ENCODE assay signal across 9 mouse cellular contexts in the genomic region with DNA sequence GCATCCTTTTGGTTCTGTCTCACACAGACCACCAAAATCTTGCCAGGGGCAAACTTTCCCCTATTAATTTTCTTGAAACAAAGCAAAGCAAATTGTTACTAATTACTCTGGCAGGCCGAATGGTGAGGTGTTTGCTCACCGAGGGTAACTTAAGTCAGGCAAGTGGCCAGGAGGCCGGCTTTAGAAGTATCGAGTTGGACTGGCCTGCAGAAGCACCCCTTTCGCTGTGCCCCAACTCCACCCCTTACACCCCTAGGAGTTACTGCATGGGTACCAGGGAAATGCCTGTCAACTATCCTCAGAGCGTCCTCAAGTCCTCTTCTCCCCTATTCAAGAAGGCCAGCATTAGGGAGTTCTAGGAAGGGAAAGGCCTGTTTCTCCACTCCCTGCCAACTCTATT. TPM values are rescaled to one million over a fixed set of nuclear protein-coding genes. Genes with fewer than 3 reads are reported as not detected.
A peak's percentile ranks its signal among the peaks of the same experiment; 100 is the strongest.
DNase-seq lines count a peak whose midpoint lies in the region; ATAC-seq and TF ChIP-seq lines count a peak whose summit lies in the region.
"Had no signal": no experiment of that assay in that cellular context is flagged by ENCODE, and none has a peak within 500 bp of the region (broad histone marks: within the 10 kb centered on the region; RNA-seq: fewer than 3 reads in every experiment).

No protein-coding gene starts in this region.

- H3K9me3 ChIP-seq in heart, embryonic 12.5 days (replicated peaks), result no peaks in the 10 kb centered on the region
- H3K9me3 ChIP-seq in midbrain, embryonic 14.5 days (ENCODE audit: control insufficient read depth, low read length), result no peaks in the 10 kb centered on the region
- no peaks in the 10 kb centered on the region for H3K9me3 ChIP-seq in midbrain, embryonic 10.5 days (replicated peaks)
- H3K9me3 ChIP-seq in hindbrain, embryonic 15.5 days, result no peaks in the 10 kb centered on the region
- H3K9me3 ChIP-seq in liver, postnatal 0 days (ENCODE audit: low read length), result no peaks in the 10 kb centered on the region

- DNase-seq in heart, adult 8-10 months (ENCODE audit: low spot score), result no peak
- DNase-seq in midbrain, embryonic 14.5 days, result no peak
- no peak for DNase-seq in midbrain, embryonic 10.5 days (ENCODE audit: low spot score)
- DNase-seq in liver, postnatal 0 days, result peak; percentile 11
- no peak for DNase-seq in adipocyte (ENCODE audit: low spot score)
- DNase-seq: cerebellum, postnatal 14 days; lung, postnatal 4 days had no signal

- TF ChIP-seq EP300 in liver, postnatal 0 days (IDR thresholded peaks at IDR 0.05; ENCODE audit: low read depth), result no peak

- H3K27me3 ChIP-seq in heart, embryonic 12.5 days (replicated peaks), result peaks cover 12% of the 10 kb centered on the region; the same call in 1 of the 2 replicates
- H3K27me3 ChIP-seq in midbrain, embryonic 14.5 days (ENCODE audit: control insufficient read depth, insufficient read depth, low read length), result peaks cover 6% of the 10 kb centered on the region; the same call in 1 of the 2 replicates
- peaks cover 60% of the 10 kb centered on the region for H3K27me3 ChIP-seq in midbrain, embryonic 10.5 days (ENCODE audit: low read depth, poor library complexity, severe bottlenecking)
- peaks cover 15% of the 10 kb centered on the region; the same call in 1 of the 2 replicates for H3K27me3 ChIP-seq in hindbrain, embryonic 15.5 days
- H3K27me3 ChIP-seq in liver, postnatal 0 days (ENCODE audit: insufficient read depth, low read length), result peaks cover 31% of the 10 kb centered on the region

- WGBS in heart, embryonic 12.5 days, result 51% methylated on average over 6 of the region's 6 CpGs
- 58% methylated on average over 6 of the region's 6 CpGs for WGBS in midbrain, embryonic 14.5 days
- WGBS in midbrain, embryonic 10.5 days, result 53% methylated on average over 6 of the region's 6 CpGs
- WGBS in hindbrain, embryonic 15.5 days, result 55% methylated on average over 6 of the region's 6 CpGs
- WGBS in liver, postnatal 0 days (ENCODE audit: insufficient replicate concordance), result 64% methylated on average over 6 of the region's 6 CpGs

- no peak overlapping the region for H3K4me3 ChIP-seq in heart, embryonic 12.5 days
- H3K4me3 ChIP-seq in midbrain, embryonic 14.5 days (replicated peaks; ENCODE audit: low read depth, low read length), result no peak overlapping the region; the same call in 1 of the 2 replicates
- H3K4me3 ChIP-seq in midbrain, embryonic 10.5 days, result no peak overlapping the region
- no peak overlapping the region for H3K4me3 ChIP-seq in hindbrain, embryonic 15.5 days
- H3K4me3 ChIP-seq in liver, postnatal 0 days (ENCODE audit: low read depth, low read length), result no peak overlapping the region

- TF ChIP-seq CTCF in liver, postnatal 0 days (IDR thresholded peaks at IDR 0.05; ENCODE audit: low read depth), result no peak

- peak overlapping the region; percentile 100; the same call in 1 of the 2 replicates for H3K4me2 ChIP-seq in heart, embryonic 12.5 days
- H3K4me2 ChIP-seq in midbrain, embryonic 14.5 days (ENCODE audit: low read length), result 0 out of 2 replicates have a peak overlapping the region, but pooled peaks have one; percentile 99
- H3K4me2 ChIP-seq in hindbrain, embryonic 15.5 days, result peak overlapping the region; percentile 99; the same call in 1 of the 2 replicates
- H3K4me2 ChIP-seq in liver, postnatal 0 days (ENCODE audit: low read depth, low read length), result peak overlapping the region; percentile 95; the same call in 1 of the 2 replicates

- no peak overlapping the region for H3K27ac ChIP-seq in heart, embryonic 12.5 days (ENCODE audit: poor library complexity, severe bottlenecking)
- no peak overlapping the region for H3K27ac ChIP-seq in midbrain, embryonic 14.5 days (replicated peaks; ENCODE audit: low read depth, low read length)
- H3K27ac ChIP-seq in midbrain, embryonic 10.5 days (replicated peaks), result no peak overlapping the region
- peak overlapping the region; percentile 36; the same call in 1 of the 2 replicates for H3K27ac ChIP-seq in hindbrain, embryonic 15.5 days (replicated peaks)
- no peak overlapping the region for H3K27ac ChIP-seq in liver, postnatal 0 days (ENCODE audit: low read depth)

- ATAC-seq in heart, embryonic 12.5 days (ENCODE audit: insufficient number of reproducible peaks, low FRiP score), result no peak
- no peak for ATAC-seq in midbrain, embryonic 14.5 days (ENCODE audit: low FRiP score, low TSS enrichment)
- no peak for ATAC-seq in hindbrain, embryonic 15.5 days (ENCODE audit: low FRiP score, low read depth)
- no peak for ATAC-seq in liver, postnatal 0 days

- H3K9ac ChIP-seq in heart, embryonic 12.5 days, result no peak overlapping the region
- H3K9ac ChIP-seq in midbrain, embryonic 14.5 days (replicated peaks; ENCODE audit: low read length), result no peak overlapping the region
- H3K9ac ChIP-seq in hindbrain, embryonic 15.5 days, result no peak overlapping the region
- H3K9ac ChIP-seq in liver, postnatal 0 days (replicated peaks), result no peak overlapping the region

- H3K36me3 ChIP-seq in heart, embryonic 12.5 days, result no peaks in the 10 kb centered on the region
- H3K36me3 ChIP-seq in midbrain, embryonic 14.5 days (ENCODE audit: control insufficient read depth, insufficient read depth, low read length), result no peaks in the 10 kb centered on the region
- H3K36me3 ChIP-seq in midbrain, embryonic 10.5 days, result no peaks in the 10 kb centered on the region
- no peaks in the 10 kb centered on the region for H3K36me3 ChIP-seq in hindbrain, embryonic 15.5 days
- H3K36me3 ChIP-seq in liver, postnatal 0 days (replicated peaks; ENCODE audit: insufficient read depth, low read length), result no peaks in the 10 kb centered on the region

- peaks cover 67% of the 10 kb centered on the region for H3K4me1 ChIP-seq in heart, embryonic 12.5 days (replicated peaks)
- H3K4me1 ChIP-seq in midbrain, embryonic 14.5 days (ENCODE audit: control insufficient read depth, insufficient read depth, low read length), result 0 out of 2 replicates have a peak, but pooled peaks cover 11% of the 10 kb centered on the region
- H3K4me1 ChIP-seq in midbrain, embryonic 10.5 days, result peaks cover 59% of the 10 kb centered on the region
- peaks cover 22% of the 10 kb centered on the region for H3K4me1 ChIP-seq in hindbrain, embryonic 15.5 days (replicated peaks)
- peaks cover 38% of the 10 kb centered on the region for H3K4me1 ChIP-seq in liver, postnatal 0 days (ENCODE audit: insufficient read depth)

RNA-seq across cellular contexts. Expression of a gene that starts 0.8 kb away (rescaled TPM):
- 2.2 and 3.2 TPM in 2 replicates for polyA plus RNA-seq in heart, embryonic 12.5 days (2016; fragmentation: Nextera tagmentation; extraction: Ambion mirVana)
- total RNA-seq in heart, adult 8-10 months (2022), result 10 to 100 TPM; 13.8 to 20.0 (median 16.1) TPM
- 1.5 and 3.2 TPM in 2 replicates for polyA plus RNA-seq in midbrain, embryonic 14.5 days (2014; fragmentation: Nextera tagmentation; extraction: Ambion mirVana)
- 0.90 and 1.0 TPM in 2 replicates for polyA plus RNA-seq in midbrain, embryonic 10.5 days (2016; fragmentation: Nextera tagmentation; extraction: Ambion mirVana)
- polyA plus RNA-seq in hindbrain, embryonic 15.5 days (2015; fragmentation: Nextera tagmentation; extraction: Ambion mirVana), result 11.6 and 11.8 TPM in 2 replicates
- 0.13 and 0.17 TPM in 2 replicates for polyA plus RNA-seq in liver, postnatal 0 days (2015; fragmentation: Nextera tagmentation; extraction: Ambion mirVana)

RNA-seq across cellular contexts. Expression of a gene that starts 16.2 kb away (rescaled TPM):
- 23.0 and 23.8 TPM in 2 replicates for polyA plus RNA-seq in heart, embryonic 12.5 days (2016; fragmentation: Nextera tagmentation; extraction: Ambion mirVana)
- total RNA-seq in heart, adult 8-10 months (2022), result 10 to 100 TPM in 2 of 4 experiments, 1 to 10 TPM in 2; 9.0 to 11.7 (median 10.7) TPM
- 19.1 and 32.0 TPM in 2 replicates for polyA plus RNA-seq in midbrain, embryonic 14.5 days (2014; fragmentation: Nextera tagmentation; extraction: Ambion mirVana)
- 51.3 and 53.5 TPM in 2 replicates for polyA plus RNA-seq in midbrain, embryonic 10.5 days (2016; fragmentation: Nextera tagmentation; extraction: Ambion mirVana)
- polyA plus RNA-seq in hindbrain, embryonic 15.5 days (2015; fragmentation: Nextera tagmentation; extraction: Ambion mirVana), result 23.0 and 23.8 TPM in 2 replicates
- 9.7 and 9.8 TPM in 2 replicates for polyA plus RNA-seq in liver, postnatal 0 days (2015; fragmentation: Nextera tagmentation; extraction: Ambion mirVana)
